Mouse (Mus musculus): ENCODE data around the gene Sec14l2.

GRCm38 (mm10) chr11:4078267-4078933, 44.8 kb downstream of the Sec14l2 start:
- TF ChIP-seq CTCF (conservative IDR thresholded peaks at IDR 0.05 in 1 of 2, IDR thresholded peaks at IDR 0.05 in 1 of 2; ENCODE audit: low read depth in 2 of 2, low read length in 2 of 2): no peak
- no peak for TF ChIP-seq GABPA (IDR thresholded peaks at IDR 0.05; ENCODE audit: insufficient replicate concordance, low read depth, low read length)
- no peak for TF ChIP-seq EP300 (IDR thresholded peaks at IDR 0.05; ENCODE audit: low read length)
- no peak for TF ChIP-seq POLR2A (IDR thresholded peaks at IDR 0.05; ENCODE audit: low read depth, low read length)
- no peak for TF ChIP-seq NELFE (IDR thresholded peaks at IDR 0.05; ENCODE audit: low read depth, low read length)
- TF ChIP-seq ZMIZ1 (IDR thresholded peaks at IDR 0.05; ENCODE audit: low read depth, low read length): no peak
- no peak for TF ChIP-seq ZKSCAN1 (IDR thresholded peaks at IDR 0.05; ENCODE audit: borderline replicate concordance, low read depth, low read length)
- TF ChIP-seq MAFK (IDR thresholded peaks at IDR 0.05; ENCODE audit: insufficient replicate concordance, low read length): no peak
- TF ChIP-seq HCFC1 (IDR thresholded peaks at IDR 0.05; ENCODE audit: low read depth, low read length): no peak
- no peak for TF ChIP-seq CHD1 (IDR thresholded peaks at IDR 0.05; ENCODE audit: low read depth, low read length)
- TF ChIP-seq KAT2A (IDR thresholded peaks at IDR 0.05; ENCODE audit: insufficient replicate concordance, low read length): no peak
- TF ChIP-seq E2F4 (IDR thresholded peaks at IDR 0.05; ENCODE audit: insufficient replicate concordance, low read depth, low read length): no peak
- no peak for TF ChIP-seq JUN (IDR thresholded peaks at IDR 0.05; ENCODE audit: insufficient read depth, low read depth, low read length)
- TF ChIP-seq CHD2 (IDR thresholded peaks at IDR 0.05; ENCODE audit: low read length): no peak

Measured in CH12.LX (cell line).